ENCODE assay signal across 8 mouse cellular contexts in the genomic region with DNA sequence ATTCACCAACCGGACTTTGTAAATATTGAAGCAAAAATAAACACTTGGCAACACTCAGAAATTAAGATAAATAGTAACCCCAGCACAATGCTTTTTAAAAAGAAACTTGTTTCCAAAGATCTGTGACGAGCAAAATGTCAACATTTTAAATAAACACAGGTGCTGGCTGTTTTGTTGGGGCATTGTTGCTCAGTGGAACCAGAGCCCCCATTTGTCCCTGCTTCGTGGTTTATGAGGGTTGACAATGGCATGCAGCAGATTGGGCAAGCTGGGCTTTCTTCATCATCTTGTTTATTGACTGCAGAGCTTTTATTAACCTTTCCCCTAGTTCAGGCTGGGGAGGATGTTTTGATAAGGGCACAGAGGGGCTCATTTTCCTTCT. TPM values are rescaled to one million over a fixed set of nuclear protein-coding genes. Genes with fewer than 3 reads are reported as not detected.
DNase-seq lines count a peak whose midpoint lies in the region; ATAC-seq and TF ChIP-seq lines count a peak whose summit lies in the region.
"Had no signal": no experiment of that assay in that cellular context is flagged by ENCODE, and none has a peak within 500 bp of the region (broad histone marks: within the 10 kb centered on the region; RNA-seq: fewer than 3 reads in every experiment).

No protein-coding gene starts in this region.

- H3K36me3 ChIP-seq in hindbrain, embryonic 12.5 days: no peaks in the 10 kb centered on the region
- H3K36me3 ChIP-seq in hindbrain, embryonic 10.5 days: no peaks in the 10 kb centered on the region
- H3K36me3 ChIP-seq in C2C12 (ENCODE audit: control insufficient read depth, insufficient read depth): no peaks in the 10 kb centered on the region
- no peaks in the 10 kb centered on the region for H3K36me3 ChIP-seq in embryonic facial prominence, embryonic 10.5 days (replicated peaks)
- H3K36me3 ChIP-seq in lung, embryonic 16.5 days (ENCODE audit: control insufficient read depth, insufficient read depth, low read length): no peaks in the 10 kb centered on the region
- H3K36me3 ChIP-seq: G1E had no signal

- no peaks in the 10 kb centered on the region for H3K27me3 ChIP-seq in hindbrain, embryonic 12.5 days
- no peaks in the 10 kb centered on the region; the same call in 1 of the 2 replicates for H3K27me3 ChIP-seq in hindbrain, embryonic 10.5 days (ENCODE audit: insufficient read depth, poor library complexity, severe bottlenecking)
- no peaks in the 10 kb centered on the region for H3K27me3 ChIP-seq in C2C12 (ENCODE audit: control insufficient read depth, insufficient read depth, insufficient read length)
- H3K27me3 ChIP-seq in embryonic facial prominence, embryonic 10.5 days (replicated peaks; ENCODE audit: low read depth, poor library complexity, severe bottlenecking): no peaks in the 10 kb centered on the region
- no peaks in the 10 kb centered on the region for H3K27me3 ChIP-seq in lung, embryonic 16.5 days (ENCODE audit: control insufficient read depth, insufficient read depth, low read depth, low read length)

- H3K9me3 ChIP-seq in hindbrain, embryonic 12.5 days (replicated peaks): no peaks in the 10 kb centered on the region
- H3K9me3 ChIP-seq in hindbrain, embryonic 10.5 days: peaks cover 6% of the 10 kb centered on the region; the same call in 1 of the 2 replicates
- 0 out of 2 replicates have a peak, but pooled peaks cover 6% of the 10 kb centered on the region for H3K9me3 ChIP-seq in embryonic facial prominence, embryonic 10.5 days
- H3K9me3 ChIP-seq in lung, embryonic 16.5 days (ENCODE audit: control insufficient read depth, low read length): peaks cover 3% of the 10 kb centered on the region; the same call in 1 of the 2 replicates

- H3K9ac ChIP-seq in hindbrain, embryonic 12.5 days: no peak overlapping the region; the same call in 1 of the 2 replicates
- peak overlapping the region; percentile 83 for H3K9ac ChIP-seq in lung, embryonic 16.5 days (ENCODE audit: low read length)

- TF ChIP-seq CTCF in C2C12 (IDR thresholded peaks at IDR 0.05; ENCODE audit: control insufficient read depth, insufficient read depth, insufficient read length): no peak

- peak overlapping the region; percentile 90 for H3K4me2 ChIP-seq in hindbrain, embryonic 12.5 days (replicated peaks)
- peak overlapping the region; percentile 92 for H3K4me2 ChIP-seq in lung, embryonic 16.5 days (ENCODE audit: low read depth, low read length)

- no peaks in the 10 kb centered on the region for H3K79me2 ChIP-seq in C2C12 (ENCODE audit: control insufficient read depth, insufficient read depth)

- H3K4me3 ChIP-seq in hindbrain, embryonic 12.5 days: no peak overlapping the region
- no peak overlapping the region for H3K4me3 ChIP-seq in hindbrain, embryonic 10.5 days
- H3K4me3 ChIP-seq in C2C12 (ENCODE audit: insufficient read depth, poor library complexity, severe bottlenecking): no peak overlapping the region
- H3K4me3 ChIP-seq in embryonic facial prominence, embryonic 10.5 days: peak overlapping the region; percentile 78; the same call in 1 of the 2 replicates
- H3K4me3 ChIP-seq in lung, embryonic 16.5 days (ENCODE audit: low read length): peak overlapping the region; percentile 85; the same call in 1 of the 2 replicates

- WGBS in hindbrain, embryonic 12.5 days: 61% methylated on average over 3 of the region's 3 CpGs
- WGBS in hindbrain, embryonic 10.5 days: 62% methylated on average over 3 of the region's 3 CpGs
- WGBS in embryonic facial prominence, embryonic 10.5 days: 55% methylated on average over 3 of the region's 3 CpGs
- 13% methylated on average over 3 of the region's 3 CpGs for WGBS in lung, embryonic 16.5 days

- no peaks in the 10 kb centered on the region for H3K79me3 ChIP-seq in C2C12 (ENCODE audit: low read depth)

- no peak overlapping the region for H3ac ChIP-seq in C2C12 (ENCODE audit: control insufficient read depth, insufficient read length, low read depth)

- no peak for ATAC-seq in hindbrain, embryonic 12.5 days (ENCODE audit: low FRiP score)
- ATAC-seq in lung, embryonic 16.5 days (ENCODE audit: low read depth): no peak

- no peak for DNase-seq in hindbrain, embryonic 10.5 days (ENCODE audit: low spot score)
- DNase-seq in embryonic facial prominence, embryonic 10.5 days (ENCODE audit: low spot score): no peak
- DNase-seq in spleen, adult 12 weeks (ENCODE audit: low spot score): no peak
- DNase-seq in yolk sac, embryonic 10.5 days (ENCODE audit: low spot score): no peak

- peaks cover 23% of the 10 kb centered on the region for H3K4me1 ChIP-seq in hindbrain, embryonic 12.5 days
- H3K4me1 ChIP-seq in hindbrain, embryonic 10.5 days (replicated peaks): peaks cover 27% of the 10 kb centered on the region
- H3K4me1 ChIP-seq in embryonic facial prominence, embryonic 10.5 days: peaks cover 37% of the 10 kb centered on the region
- peaks cover 34% of the 10 kb centered on the region for H3K4me1 ChIP-seq in lung, embryonic 16.5 days (replicated peaks; ENCODE audit: control insufficient read depth, insufficient read depth, low read length)

- no peak overlapping the region for H3K27ac ChIP-seq in hindbrain, embryonic 12.5 days
- no peak overlapping the region for H3K27ac ChIP-seq in hindbrain, embryonic 10.5 days
- no peak overlapping the region for H3K27ac ChIP-seq in embryonic facial prominence, embryonic 10.5 days (replicated peaks)
- peak overlapping the region; percentile 92 for H3K27ac ChIP-seq in lung, embryonic 16.5 days (ENCODE audit: low read length)

TF ChIP-seq in C2C12, 6 proteins besides CTCF, POLR2A, EP300 and RAD21:
- TF ChIP-seq MYOD1 (IDR thresholded peaks at IDR 0.05; ENCODE audit: control insufficient read depth, insufficient read length, low read depth) (no peak), MAX (IDR thresholded peaks at IDR 0.05) (no peak), CEBPB (IDR thresholded peaks at IDR 0.05; ENCODE audit: low read depth) (peak; percentile 85), MYOG (IDR thresholded peaks at IDR 0.05; ENCODE audit: control insufficient read depth, extremely low read depth, insufficient read length) (no peak)

RNA-seq across cellular contexts. Expression of a gene that starts 1.5 kb away (rescaled TPM):
- 21.4 and 29.2 TPM in 2 replicates for polyA plus RNA-seq in hindbrain, embryonic 12.5 days (2016; fragmentation: Nextera tagmentation; extraction: Ambion mirVana)
- 13.1 and 16.0 TPM in 2 replicates for polyA plus RNA-seq in hindbrain, embryonic 10.5 days (2016; fragmentation: Nextera tagmentation; extraction: Ambion mirVana)
- 9.3 TPM for polyA plus RNA-seq in C2C12 (2012; fragmentation: generic; extraction: Trizol)
- 13.7 and 16.2 TPM in 2 replicates for polyA plus RNA-seq in embryonic facial prominence, embryonic 10.5 days (2016; fragmentation: Nextera tagmentation; extraction: Ambion mirVana)
- 37.9 and 41.5 TPM in 2 replicates for polyA plus RNA-seq in lung, embryonic 16.5 days (2015; fragmentation: Nextera tagmentation; extraction: Ambion mirVana)
- polyA plus RNA-seq: G1E had no signal

Comparison
In these comparisons a context has a peak if more than half of its experiments do, and no peak if none do; other contexts are left out.
1. H3K4me3 ChIP-seq: peak in embryonic facial prominence, embryonic 10.5 days (single experiment) and lung, embryonic 16.5 days (single experiment); none in hindbrain, embryonic 12.5 days (single experiment), hindbrain, embryonic 10.5 days (single experiment) and C2C12 (single experiment).